Mouse (Mus musculus): Measurements from ENCODE around the gene 1700092M07Rik. TPM values are rescaled to one million over a fixed set of nuclear protein-coding genes. Genes with fewer than 3 reads are reported as not detected.

1700092M07Rik gene
- total and polyA plus RNA-seq, 2 experiments from 2014 or later: 0.85 TPM; not detected in 1

GRCm38 (mm10) chr19:8739646-8740045, 872 bp upstream of the 1700092M07Rik start:
- ATAC-seq (no peak), DNase-seq (ENCODE audit: low spot score) (no peak)
- H3K4me2 ChIP-seq (ENCODE audit: low read depth, low read length): no peak overlapping the region
- no peak overlapping the region for H3K9ac ChIP-seq (replicated peaks; ENCODE audit: low read length)
- WGBS: 94% methylated on average over 6 of the region's 6 CpGs
- no peak overlapping the region for H3K4me3 ChIP-seq (ENCODE audit: low read length)
- H3K36me3 ChIP-seq (ENCODE audit: insufficient read depth, low read length): peaks cover 25% of the 10 kb centered on the region
- TF ChIP-seq CTCF (IDR thresholded peaks at IDR 0.05; ENCODE audit: low read depth): no peak
- H3K4me1 ChIP-seq (ENCODE audit: insufficient read depth, low read length): peaks cover 6% of the 10 kb centered on the region; the same call in 1 of the 2 replicates
- H3K27me3 ChIP-seq (ENCODE audit: insufficient read depth, low read length): no peaks in the 10 kb centered on the region
- H3K27ac ChIP-seq: no peak overlapping the region
- no peaks in the 10 kb centered on the region for H3K9me3 ChIP-seq (ENCODE audit: low read length)

GRCm38 (mm10) chr19:8741243-8741869, 838 bp downstream of the 1700092M07Rik start, which contains the start of gene Stx5a:
Gene Stx5a, plus strand, starts transcription at chr19:8741413.
- under 1% methylated on average over 36 of the region's 36 CpGs for WGBS

DNA sequence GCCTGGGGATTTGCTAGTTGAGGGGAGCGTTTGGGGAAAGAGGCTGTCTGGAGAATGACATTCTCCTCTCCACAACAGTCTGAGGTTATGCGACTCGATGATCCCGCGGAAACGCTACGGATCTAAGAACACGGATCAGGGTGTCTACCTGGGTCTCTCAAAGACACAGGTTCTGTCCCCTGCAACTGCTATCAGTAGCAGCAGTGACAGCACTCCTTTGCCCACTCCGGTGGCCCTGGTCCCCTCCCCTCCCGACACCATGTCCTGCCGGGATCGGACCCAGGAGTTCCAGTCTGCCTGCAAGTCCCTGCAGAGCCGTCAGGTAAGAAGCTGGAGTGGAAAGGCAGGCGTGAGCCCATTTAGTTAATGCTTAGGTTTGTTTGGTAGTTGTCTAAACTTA, 1.7 kb downstream of the 1700092M07Rik start:
- H3K27ac ChIP-seq: peak overlapping the region; percentile 95
- H3K36me3 ChIP-seq (ENCODE audit: insufficient read depth, low read length): peaks cover 33% of the 10 kb centered on the region
- H3K4me2 ChIP-seq (ENCODE audit: low read depth, low read length): peak overlapping the region; percentile 97
- H3K4me3 ChIP-seq (ENCODE audit: low read length): peak overlapping the region; percentile 60
- H3K27me3 ChIP-seq (ENCODE audit: insufficient read depth, low read length): no peaks in the 10 kb centered on the region
- H3K9ac ChIP-seq (replicated peaks; ENCODE audit: low read length): peak overlapping the region; percentile 79
- ATAC-seq: no peak
- H3K9me3 ChIP-seq (ENCODE audit: low read length): no peaks in the 10 kb centered on the region
- H3K4me1 ChIP-seq (ENCODE audit: insufficient read depth, low read length): 0 out of 2 replicates have a peak, but pooled peaks cover 3% of the 10 kb centered on the region
- DNase-seq (ENCODE audit: low spot score): no peak
- WGBS: 29% methylated on average over 14 of the region's 14 CpGs
- no peak for TF ChIP-seq CTCF (IDR thresholded peaks at IDR 0.05; ENCODE audit: low read depth)

More at GRCm38 (mm10) chr19:8741243-8741869, 838 bp downstream of the 1700092M07Rik start, which contains the start of gene Stx5a:
- H3K4me3 ChIP-seq (ENCODE audit: low read length): peak within 1 kb of the TSS; percentile 60
- peak; percentile 98 for ATAC-seq
- H3K4me2 ChIP-seq (ENCODE audit: low read depth, low read length): peak within 1 kb of the TSS; percentile 97
- H3K27me3 ChIP-seq (ENCODE audit: insufficient read depth, low read length): no peaks in the 10 kb centered on the region
- H3K36me3 ChIP-seq (ENCODE audit: insufficient read depth, low read length): peaks cover 33% of the 10 kb centered on the region
- H3K4me1 ChIP-seq (ENCODE audit: insufficient read depth, low read length): 0 out of 2 replicates have a peak, but pooled peaks cover 3% of the 10 kb centered on the region
- H3K27ac ChIP-seq: peak within 1 kb of the TSS; percentile 95
- peak; percentile 98 for DNase-seq (ENCODE audit: low spot score)
- no peaks in the 10 kb centered on the region for H3K9me3 ChIP-seq (ENCODE audit: low read length)
- H3K9ac ChIP-seq (replicated peaks; ENCODE audit: low read length): peak within 1 kb of the TSS; percentile 79
- TF ChIP-seq CTCF (IDR thresholded peaks at IDR 0.05; ENCODE audit: low read depth): peak; percentile 52

DNA sequence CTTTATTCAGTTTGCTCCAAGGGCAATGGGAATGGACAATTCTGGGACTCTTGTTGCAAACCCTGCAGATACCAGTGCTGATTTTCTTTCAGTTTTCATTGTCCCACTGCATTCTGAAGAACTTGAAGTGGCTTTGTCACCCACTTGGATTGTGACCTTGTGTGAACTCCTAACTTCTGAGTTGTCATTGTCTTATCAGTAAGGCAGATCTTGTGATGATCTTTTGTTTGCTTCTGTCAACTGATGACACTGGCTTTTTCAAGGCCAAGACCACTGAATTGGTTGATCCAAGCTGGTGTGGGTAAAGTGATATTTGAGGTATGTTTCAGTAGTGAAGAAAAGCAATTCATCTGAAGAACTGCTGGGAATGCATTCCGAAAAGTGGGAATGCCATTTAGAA, 4.9 kb downstream of the 1700092M07Rik start:
- H3K4me3 ChIP-seq (ENCODE audit: low read length): no peak overlapping the region
- WGBS: 100% methylated on average over 1 of the region's 1 CpGs
- no peak for ATAC-seq
- no peak overlapping the region for H3K4me2 ChIP-seq (ENCODE audit: low read depth, low read length)
- H3K27ac ChIP-seq: no peak overlapping the region
- DNase-seq (ENCODE audit: low spot score): no peak
- H3K36me3 ChIP-seq (ENCODE audit: insufficient read depth, low read length): peaks cover 37% of the 10 kb centered on the region
- TF ChIP-seq CTCF (IDR thresholded peaks at IDR 0.05; ENCODE audit: low read depth): no peak
- H3K27me3 ChIP-seq (ENCODE audit: insufficient read depth, low read length): no peaks in the 10 kb centered on the region
- no peak overlapping the region for H3K9ac ChIP-seq (replicated peaks; ENCODE audit: low read length)
- no peaks in the 10 kb centered on the region for H3K9me3 ChIP-seq (ENCODE audit: low read length)
- 0 out of 2 replicates have a peak, but pooled peaks cover 3% of the 10 kb centered on the region for H3K4me1 ChIP-seq (ENCODE audit: insufficient read depth, low read length)

DNA sequence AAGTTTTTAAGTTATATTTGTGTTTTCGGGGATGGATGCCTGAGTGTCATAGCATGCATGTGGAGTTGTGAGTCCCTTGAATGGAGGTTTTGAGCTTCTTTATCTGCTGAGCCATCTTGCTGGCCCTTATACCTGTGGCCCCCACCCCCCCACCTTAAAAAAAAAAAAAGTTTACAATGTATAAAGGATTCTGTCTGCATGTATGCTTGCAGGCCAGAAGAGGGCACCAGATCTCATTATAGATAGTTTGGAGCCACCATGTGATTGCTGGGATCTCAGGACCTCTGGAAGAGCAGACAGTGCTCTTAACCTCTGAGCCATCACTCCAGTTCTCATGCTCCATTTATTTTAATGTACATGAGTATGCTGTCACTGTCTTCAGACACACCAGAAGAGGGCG, 6.8 kb downstream of the 1700092M07Rik start:
- Histone ChIP-seq H3K4me2 (ENCODE audit: low read depth, low read length) (no peak overlapping the region), H3K27ac (no peak overlapping the region), H3K9me3 (ENCODE audit: low read length) (no peaks in the 10 kb centered on the region), H3K4me3 (ENCODE audit: low read length) (no peak overlapping the region), H3K9ac (replicated peaks; ENCODE audit: low read length) (no peak overlapping the region), H3K4me1 (ENCODE audit: insufficient read depth, low read length) (0 out of 2 replicates have a peak, but pooled peaks cover 3% of the 10 kb centered on the region), H3K36me3 (ENCODE audit: insufficient read depth, low read length) (peaks cover 53% of the 10 kb centered on the region), H3K27me3 (ENCODE audit: insufficient read depth, low read length) (no peaks in the 10 kb centered on the region)
- DNase-seq (ENCODE audit: low spot score): peak; percentile 19
- ATAC-seq: no peak
- TF ChIP-seq CTCF (IDR thresholded peaks at IDR 0.05; ENCODE audit: low read depth): peak; percentile 47
- 76% methylated on average over 2 of the region's 2 CpGs for WGBS

- ATAC-seq: no peak
- WGBS: 67% methylated on average over 3 of the region's 3 CpGs
Observed at GRCm38 (mm10) chr19:8755652-8756051, 15.1 kb downstream of the 1700092M07Rik start.

More at GRCm38 (mm10) chr19:8755652-8756051, 15.1 kb downstream of the 1700092M07Rik start:
- Histone ChIP-seq H3K4me1 (ENCODE audit: insufficient read depth, low read length) (peaks cover 17% of the 10 kb centered on the region; the same call in 1 of the 2 replicates), H3K36me3 (ENCODE audit: insufficient read depth, low read length) (peaks cover 25% of the 10 kb centered on the region), H3K4me2 (ENCODE audit: low read depth, low read length) (peak overlapping the region; percentile 82; the same call in 1 of the 2 replicates), H3K9ac (replicated peaks; ENCODE audit: low read length) (no peak overlapping the region), H3K27ac (no peak overlapping the region), H3K27me3 (ENCODE audit: insufficient read depth, low read length) (no peaks in the 10 kb centered on the region), H3K9me3 (ENCODE audit: low read length) (no peaks in the 10 kb centered on the region), H3K4me3 (ENCODE audit: low read length) (no peak overlapping the region)
- no peak for DNase-seq (ENCODE audit: low spot score)
- TF ChIP-seq CTCF (IDR thresholded peaks at IDR 0.05; ENCODE audit: low read depth): no peak

Measured in hindbrain, postnatal 0 days (tissue).